Mouse (Mus musculus): ENCODE data around the gene Mif. TPM values are rescaled to one million over a fixed set of nuclear protein-coding genes. Genes with fewer than 3 reads are reported as not detected.

The Mif gene
- polyA plus RNA-seq, 1 experiment from 2014 or later: 1,540 TPM

DNA sequence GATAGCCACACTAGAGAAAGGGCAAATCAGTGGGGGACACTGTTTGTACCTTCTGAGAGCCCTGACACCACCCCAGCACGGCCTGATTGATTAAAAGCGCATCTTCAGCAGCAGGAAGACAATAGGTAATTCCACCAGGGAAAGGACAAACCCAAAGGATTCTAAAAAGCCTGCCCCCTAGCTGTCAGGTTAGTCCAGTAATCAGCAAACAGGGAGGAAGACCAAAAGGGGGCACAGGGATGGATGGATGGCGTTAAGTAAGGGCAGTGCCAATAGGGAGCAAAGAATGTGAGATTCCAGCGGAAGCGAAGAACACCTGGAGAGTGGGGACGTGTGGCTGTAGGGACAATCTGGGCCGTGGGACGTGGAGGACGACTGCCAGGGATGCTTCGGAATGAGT is 41.4 kb downstream of the Mif start:
- Histone ChIP-seq H3K27me3 (no peaks in the 10 kb centered on the region), H3K9ac (no peak overlapping the region), H3K4me2 (no peak overlapping the region), H3K36me3 (no peaks in the 10 kb centered on the region), H3K9me3 (no peaks in the 10 kb centered on the region), H3K27ac (no peak overlapping the region), H3K4me1 (no peaks in the 10 kb centered on the region), H3K4me3 (no peak overlapping the region)
- no peak for ATAC-seq (ENCODE audit: insufficient number of reproducible peaks, low FRiP score, low TSS enrichment, low read depth)
- WGBS: 65% methylated on average over 10 of the region's 10 CpGs

Other genes starting within 250 kb of the Mif start
- 10.9 and 14.3 TPM in 2 replicates for gene Susd2, start 216.2 kb downstream of the Mif start, polyA plus RNA-seq (2015; fragmentation: Nextera tagmentation; extraction: Ambion mirVana)
- 27.9 and 29.3 TPM in 2 replicates for gene Cabin1, start 95.9 kb downstream of the Mif start, polyA plus RNA-seq (2015; fragmentation: Nextera tagmentation; extraction: Ambion mirVana)
- 51.6 and 55.6 TPM in 2 replicates for gene Ddt, start 86.8 kb downstream of the Mif start, polyA plus RNA-seq (2015; fragmentation: Nextera tagmentation; extraction: Ambion mirVana)
- 0.45 and 0.47 TPM in 2 replicates for gene Gm20441, start 79.3 kb downstream of the Mif start, polyA plus RNA-seq (2015; fragmentation: Nextera tagmentation; extraction: Ambion mirVana)
- 30.0 and 33.1 TPM in 2 replicates for gene Gstt3, start 78.8 kb downstream of the Mif start, polyA plus RNA-seq (2015; fragmentation: Nextera tagmentation; extraction: Ambion mirVana)
- 18.1 and 21.6 TPM in 2 replicates for gene Gstt1, start 61.7 kb downstream of the Mif start, polyA plus RNA-seq (2015; fragmentation: Nextera tagmentation; extraction: Ambion mirVana)
- not detected in 2 replicates for gene Gstt4, start 37.7 kb downstream of the Mif start, polyA plus RNA-seq (2015; fragmentation: Nextera tagmentation; extraction: Ambion mirVana)
- 11.3 and 14.5 TPM in 2 replicates for gene Gstt2, start 22.8 kb downstream of the Mif start, polyA plus RNA-seq (2015; fragmentation: Nextera tagmentation; extraction: Ambion mirVana)
- 2.7 and 3.2 TPM in 2 replicates for gene Derl3, start 33.2 kb upstream of the Mif start, polyA plus RNA-seq (2015; fragmentation: Nextera tagmentation; extraction: Ambion mirVana)
- gene Smarcb1, start 61.4 kb upstream of the Mif start, polyA plus RNA-seq (2015; fragmentation: Nextera tagmentation; extraction: Ambion mirVana): 185 and 188 TPM in 2 replicates
- gene Chchd10, start 72.9 kb upstream of the Mif start, polyA plus RNA-seq (2015; fragmentation: Nextera tagmentation; extraction: Ambion mirVana): 17.5 and 31.0 TPM in 2 replicates
- gene Mmp11, start 76.3 kb upstream of the Mif start, polyA plus RNA-seq (2015; fragmentation: Nextera tagmentation; extraction: Ambion mirVana): 205 and 245 TPM in 2 replicates
- gene Gm867, start 80.4 kb upstream of the Mif start, polyA plus RNA-seq (2015; fragmentation: Nextera tagmentation; extraction: Ambion mirVana): 0.41 TPM in 1 of 2 replicates, not detected in the other
- 1.1 TPM in 2 replicates for gene Vpreb3, start 82.8 kb upstream of the Mif start, polyA plus RNA-seq (2015; fragmentation: Nextera tagmentation; extraction: Ambion mirVana)
- gene Gm5134, start 94.3 kb upstream of the Mif start, polyA plus RNA-seq (2015; fragmentation: Nextera tagmentation; extraction: Ambion mirVana): not detected in 2 replicates
- 15.5 and 15.9 TPM in 2 replicates for gene Zfp280b, start 172.4 kb upstream of the Mif start, polyA plus RNA-seq (2015; fragmentation: Nextera tagmentation; extraction: Ambion mirVana)

Measured in limb, embryonic 15.5 days (tissue).